Mouse (Mus musculus) heart, adult 2 months (tissue): ENCODE data around the gene Esyt1. TPM values are rescaled to one million over a fixed set of nuclear protein-coding genes. Genes with fewer than 3 reads are reported as not detected.
"Not testable (repeated sequence)": the region's sequence is repeated elsewhere in the genome, so short reads cannot be mapped to it uniquely, and the experiment has no call there.

Experiments used
- DNase-seq, 2 experiments: peaks; one replicate each; pipeline ENCODE4 v3.0.0; 2021
- H3K27ac ChIP-seq: fragments of 200-600 bp; 2 replicates; pipeline ENCODE4 v1.8.1; 2022
- H3K27me3 ChIP-seq: fragments of 200-500 bp; 2 replicates; pipeline ENCODE4 v1.6.1; 2012; ENCODE audit warnings: mild to moderate bottlenecking, low read length, inconsistent platforms, mixed read lengths; ENCODE audit not compliant: control insufficient read depth, insufficient read depth
- H3K36me3 ChIP-seq: fragments of 200-500 bp; 2 replicates; pipeline ENCODE4 v1.6.1; 2012; ENCODE audit warnings: low read length, inconsistent platforms; ENCODE audit not compliant: control insufficient read depth, insufficient read depth
- H3K4me1 ChIP-seq: fragments of 200-500 bp; 2 replicates; pipeline ENCODE4 v1.6.1; 2011; ENCODE audit warnings: low read length; ENCODE audit not compliant: control insufficient read depth, insufficient read depth
- H3K4me3 ChIP-seq: fragments of 200-600 bp; 2 replicates; pipeline ENCODE4 v1.8.1; 2022
- H3K79me2 ChIP-seq: fragments of 200-500 bp; replicated peaks from 2 replicates; pipeline ENCODE4 v1.6.1; 2012; ENCODE audit warnings: mild to moderate bottlenecking, inconsistent platforms, low read length, moderate library complexity, mixed read lengths; ENCODE audit not compliant: control insufficient read depth, insufficient read depth
- H3K9ac ChIP-seq: fragments of 200-500 bp; 2 replicates; pipeline ENCODE4 v1.6.1; 2012; ENCODE audit warnings: low read depth, mild to moderate bottlenecking, control low read depth, inconsistent platforms, low read length, mixed read lengths
- CTCF ChIP-seq: fragments of 200-600 bp; IDR thresholded peaks from 2 replicates; pipeline ENCODE4 v1.8.1; 2022; ENCODE audit warnings: antibody characterized with exemption, mild to moderate bottlenecking, moderate library complexity
- EP300 ChIP-seq: fragments of 200-500 bp; IDR thresholded peaks from 2 replicates; pipeline ENCODE4 v1.6.1; 2011; ENCODE audit warnings: low read depth, low read length, control low read depth; ENCODE audit not compliant: insufficient read depth
- POLR2A ChIP-seq: fragments of 200-500 bp; IDR thresholded peaks from 2 replicates; pipeline ENCODE4 v1.6.1; 2011; ENCODE audit warnings: mild to moderate bottlenecking, low read depth, low read length, control low read depth; ENCODE audit not compliant: insufficient read depth
- WGBS: fragments of 180-500 bp; shearing (Covaris S2); methylation state at CpG from one replicate; pipeline ENCODE4 v1.1.7; 2018; 5-methylcytosine and 5-hydroxymethylcytosine counted together
- intact Hi-C: fragments of 180-260 bp; cut with DNase I; formaldehyde crosslinking; loops from one replicate; pipeline ENCODE4 v1.15.1; 2025
- polyA plus RNA-seq: library from polyadenylated mRNA; depleted of rRNA; stranded (reverse); fragments of >200 nt; gene quantifications from 2 replicates; pipeline ENCODE4 v1.2.3, GENCODE M21; 2012
- total RNA-seq, 2 experiments: library from RNA; stranded (reverse); gene quantifications; 2 replicates each; pipeline ENCODE4 v1.2.3; 2021

Esyt1 gene
- total and polyA plus RNA-seq, 3 experiments = 16.4 to 24.7 (median 17.9) TPM

DNA sequence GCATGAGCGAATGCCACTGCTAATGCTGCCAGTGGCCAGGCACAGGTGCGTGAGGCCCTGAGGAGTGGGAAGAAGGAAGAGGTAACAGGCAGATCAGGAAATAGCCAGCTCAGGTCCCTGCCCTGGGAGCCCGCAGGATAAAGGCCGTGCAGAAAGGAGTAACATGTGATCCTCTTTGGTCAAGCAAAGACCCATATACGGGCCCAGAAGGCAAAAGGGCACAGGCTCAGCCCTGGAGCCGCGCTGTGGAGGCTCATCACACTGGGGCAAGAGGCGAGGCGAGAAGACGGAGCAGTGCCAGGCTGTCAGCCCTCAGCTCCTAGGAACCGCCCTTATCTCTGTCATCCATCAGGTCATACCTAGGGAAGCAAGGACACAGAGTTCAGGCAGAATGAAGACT lies 15.4 kb downstream of the Esyt1 start:
- Histone ChIP-seq H3K27me3 (no peaks in the 10 kb centered on the region), H3K27ac (no peak overlapping the region), H3K79me2 (no peaks in the 10 kb centered on the region), H3K4me1 (no peaks in the 10 kb centered on the region), H3K36me3 (no peaks in the 10 kb centered on the region), H3K9ac (no peak overlapping the region), H3K4me3 (no peak overlapping the region)
- no peak for TF ChIP-seq POLR2A
- TF ChIP-seq EP300 = no peak
- no peak for TF ChIP-seq CTCF
- intact Hi-C loops = no loop called here
- no peak for DNase-seq
- whole genome bisulfite sequencing = 84% methylated on average over 11 of the region's 11 CpGs

DNA sequence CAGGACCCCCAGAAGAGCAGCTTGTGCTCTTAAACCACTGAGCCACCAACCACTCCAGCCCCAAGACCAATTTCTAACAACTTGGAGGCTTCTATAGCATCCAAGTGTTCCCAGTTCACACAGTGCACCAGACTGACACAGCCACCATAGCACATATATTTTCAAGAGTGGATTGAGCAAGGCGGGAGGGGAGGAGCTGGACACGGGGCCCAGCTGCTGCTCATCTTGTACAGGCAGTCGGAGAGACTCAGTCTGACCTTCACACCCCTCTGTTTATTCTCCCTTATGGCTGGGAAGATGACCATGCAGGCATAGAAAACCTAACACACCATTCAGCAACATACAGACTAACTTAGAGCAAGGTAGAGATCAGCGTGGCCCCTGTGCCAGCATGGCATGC lies 15.8 kb downstream of the Esyt1 start:
- Histone ChIP-seq H3K4me3 (no peak overlapping the region), H3K27ac (no peak overlapping the region), H3K27me3 (no peaks in the 10 kb centered on the region), H3K9ac (no peak overlapping the region), H3K36me3 (no peaks in the 10 kb centered on the region), H3K4me1 (no peaks in the 10 kb centered on the region), H3K79me2 (no peaks in the 10 kb centered on the region)
- no peak for DNase-seq
- TF ChIP-seq EP300 (no peak), CTCF (no peak), POLR2A (no peak)
- WGBS = 81% methylated on average over 4 of the region's 4 CpGs
- intact Hi-C loops = no loop called here

DNA sequence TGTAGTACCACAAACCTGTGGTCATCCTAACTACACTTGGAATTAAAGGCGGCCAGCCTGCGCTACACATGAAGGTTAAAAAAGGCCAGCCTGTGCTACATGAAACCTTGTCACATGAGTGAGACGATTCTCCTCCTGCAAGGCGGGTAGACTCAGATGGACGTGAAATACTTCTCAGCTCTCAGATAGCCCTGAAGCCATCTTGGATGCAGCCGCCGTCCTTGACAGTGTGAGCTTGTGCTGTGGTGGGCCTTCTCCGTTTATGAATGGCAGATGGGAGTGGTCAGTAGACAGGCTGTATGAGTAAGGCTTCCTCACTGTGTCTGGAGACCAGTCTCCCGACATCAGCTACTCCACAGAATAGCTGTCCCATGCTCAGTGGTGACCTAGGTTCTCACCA lies 16.5 kb downstream of the Esyt1 start:
- Histone ChIP-seq H3K27ac (no peak overlapping the region), H3K79me2 (no peaks in the 10 kb centered on the region), H3K4me3 (no peak overlapping the region), H3K27me3 (no peaks in the 10 kb centered on the region), H3K36me3 (no peaks in the 10 kb centered on the region), H3K9ac (no peak overlapping the region), H3K4me1 (peaks cover 3% of the 10 kb centered on the region; the same call in 1 of the 2 replicates)
- TF ChIP-seq CTCF (no peak), EP300 (no peak), POLR2A (no peak)
- DNase-seq = no peak
- 81% methylated on average over 9 of the region's 9 CpGs for WGBS
- intact Hi-C loops = no loop called here

DNA sequence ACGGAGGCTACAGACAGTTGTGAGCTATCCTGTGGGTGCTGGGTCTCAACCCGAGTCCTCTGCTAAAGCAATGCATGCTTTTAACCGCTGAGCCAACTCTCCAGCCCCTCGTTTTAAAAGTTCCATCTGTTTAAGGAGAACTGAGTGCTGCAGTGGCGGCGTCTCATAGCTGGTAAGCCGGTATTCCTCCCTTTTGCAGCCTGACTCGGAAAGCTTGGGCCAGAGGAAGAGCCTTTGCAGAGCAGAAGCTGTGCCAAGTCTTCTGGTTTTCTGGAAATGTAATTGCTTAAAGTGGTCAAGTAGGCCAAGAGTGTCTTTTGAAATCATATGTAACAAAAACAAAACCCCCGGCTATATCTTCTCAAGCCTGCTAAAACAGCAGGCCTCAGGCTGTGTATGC lies 17.4 kb downstream of the Esyt1 start:
- DNase-seq = no peak
- H3K27ac ChIP-seq = no peak overlapping the region
- H3K79me2 ChIP-seq = no peaks in the 10 kb centered on the region; the same call in 1 of the 2 replicates
- WGBS = 72% methylated on average over 9 of the region's 9 CpGs
- intact Hi-C loops = no loop called here
- no peaks in the 10 kb centered on the region for H3K36me3 ChIP-seq
- H3K27me3 ChIP-seq = no peaks in the 10 kb centered on the region
- TF ChIP-seq CTCF (no peak), POLR2A (no peak), EP300 (no peak)
- H3K4me3 ChIP-seq = no peak overlapping the region
- H3K4me1 ChIP-seq = peaks cover 3% of the 10 kb centered on the region; the same call in 1 of the 2 replicates
- H3K9ac ChIP-seq = no peak overlapping the region

- TF ChIP-seq POLR2A (no peak), EP300 (no peak), CTCF (no peak)
- DNase-seq = no peak
- Histone ChIP-seq H3K27me3 (no peaks in the 10 kb centered on the region), H3K36me3 (no peaks in the 10 kb centered on the region), H3K4me1 (peaks cover 6% of the 10 kb centered on the region), H3K79me2 (no peaks in the 10 kb centered on the region; the same call in 1 of the 2 replicates), H3K27ac (no peak overlapping the region), H3K9ac (no peak overlapping the region), H3K4me3 (no peak overlapping the region)
- intact Hi-C loops = no loop called here
- WGBS = 97% methylated on average over 14 of the region's 14 CpGs
Observed at GRCm38 (mm10) chr10:128505974-128506373, 19.7 kb downstream of the Esyt1 start.

DNA sequence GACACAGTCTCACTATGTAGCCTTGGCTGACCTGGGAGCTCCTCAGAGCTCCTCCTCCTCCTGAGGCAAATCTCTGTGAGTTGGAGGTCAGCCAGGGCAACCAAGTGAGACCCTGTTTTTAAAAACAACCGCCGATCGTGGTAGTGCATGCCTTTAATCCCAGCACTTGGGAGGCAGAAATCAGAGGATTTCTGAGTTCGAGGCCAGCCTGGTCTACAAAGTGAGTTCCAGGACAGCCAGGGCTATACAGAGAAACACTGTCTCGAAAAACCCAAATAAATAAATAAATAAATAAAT lies 20.4 kb downstream of the Esyt1 start:
- H3K4me1 ChIP-seq, H3K27me3 ChIP-seq, intact Hi-C loops, H3K4me3 ChIP-seq, DNase-seq, H3K79me2 ChIP-seq, H3K9ac ChIP-seq, H3K27ac ChIP-seq, H3K36me3 ChIP-seq: not testable (repeated sequence)
- 79% methylated on average over 5 of the region's 5 CpGs for WGBS
